Comparison of ENCODE assay signal across 8 mouse cellular contexts in the genomic region with DNA sequence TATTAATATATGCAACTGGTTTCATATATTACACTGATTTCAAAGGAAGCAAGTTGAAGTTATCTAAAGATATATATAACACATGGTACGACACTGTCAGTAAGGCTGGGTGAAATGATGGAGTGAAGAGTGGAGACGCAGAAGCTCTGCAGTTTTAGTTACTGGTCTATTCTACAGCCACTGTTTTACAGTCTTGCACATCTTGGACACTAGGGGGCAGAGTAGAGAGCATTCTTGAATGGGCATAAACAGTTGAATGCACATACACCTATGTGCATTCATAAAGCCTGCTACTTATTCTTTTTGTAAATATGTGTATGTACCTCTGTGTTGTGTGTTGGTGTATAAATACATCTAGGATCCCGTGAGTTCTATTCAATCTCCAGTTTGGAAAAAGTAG.
DNase-seq lines count a peak whose midpoint lies in the region; ATAC-seq and TF ChIP-seq lines count a peak whose summit lies in the region.

No protein-coding gene starts in this region.

- no peak overlapping the region for H3K9ac ChIP-seq in liver, adult 2 months (ENCODE audit: low read depth, low read length)
- no peak overlapping the region for H3K9ac ChIP-seq in liver, embryonic 12.5 days

- no peak overlapping the region for H3K27ac ChIP-seq in liver, adult 2 months (replicated peaks; ENCODE audit: insufficient read depth, low read depth, low read length)
- H3K27ac ChIP-seq in liver, embryonic 12.5 days: no peak overlapping the region

- H3K79me2 ChIP-seq in liver, adult 2 months (ENCODE audit: control insufficient read depth, insufficient read depth, low read length): no peaks in the 10 kb centered on the region

- H3K4me3 ChIP-seq in liver, adult 2 months (ENCODE audit: insufficient read depth, low read depth, low read length): no peak overlapping the region
- H3K4me3 ChIP-seq in liver, embryonic 12.5 days: no peak overlapping the region

- ATAC-seq in liver, embryonic 12.5 days: no peak
- peak; percentile 73 for ATAC-seq in megakaryocyte-erythroid progenitor cell, adult 5-6 weeks (replicated peaks; ENCODE audit: low FRiP score, low TSS enrichment, poor library complexity, severe bottlenecking)

- no peaks in the 10 kb centered on the region for H3K4me1 ChIP-seq in liver, adult 2 months (ENCODE audit: control insufficient read depth, insufficient read depth, low read length)
- H3K4me1 ChIP-seq in liver, embryonic 12.5 days: no peaks in the 10 kb centered on the region

- H3K36me3 ChIP-seq in liver, adult 2 months (ENCODE audit: control insufficient read depth, insufficient read depth, low read length): no peaks in the 10 kb centered on the region
- no peaks in the 10 kb centered on the region for H3K36me3 ChIP-seq in liver, embryonic 12.5 days

- 84% methylated on average over 3 of the region's 3 CpGs for WGBS in liver, adult 2 months
- 59% methylated on average over 3 of the region's 3 CpGs for WGBS in liver, embryonic 12.5 days (ENCODE audit: insufficient replicate concordance)

- no peaks in the 10 kb centered on the region for H3K27me3 ChIP-seq in liver, adult 2 months (ENCODE audit: control insufficient read depth, insufficient read depth, low read length)
- no peaks in the 10 kb centered on the region for H3K27me3 ChIP-seq in liver, embryonic 12.5 days (replicated peaks)

- peak; percentile 56 to 59 for DNase-seq in cerebellum, postnatal 14 days
- DNase-seq in cerebellum, adult 9-11 months: no peak
- peak; percentile 7 for DNase-seq in liver, adult 2 months (ENCODE audit: extremely low read depth, low read depth, low spot score)
- DNase-seq in adrenal gland, postnatal 36 days: peak; percentile 48 to 68
- DNase-seq in induced T-regulatory cell, adult 2 months (ENCODE audit: low read depth): peak; percentile 36
- no peak for DNase-seq in testis, postnatal 14 days (ENCODE audit: low spot score)

- no peak for TF ChIP-seq POLR2A in liver, adult 2 months (IDR thresholded peaks at IDR 0.05; ENCODE audit: extremely low read depth, insufficient read depth, low read length)

- H3K9me3 ChIP-seq in liver, embryonic 12.5 days (replicated peaks): no peaks in the 10 kb centered on the region

- TF ChIP-seq CTCF in liver, adult 2 months (IDR thresholded peaks at IDR 0.05; ENCODE audit: low read depth, low read length): peak; percentile 43

- H3K4me2 ChIP-seq in liver, embryonic 12.5 days: no peak overlapping the region

Comparison
In these comparisons a context has a peak if more than half of its experiments do, and no peak if none do; other contexts are left out.
1. DNase-seq: peak in cerebellum, postnatal 14 days (2 of 2), liver, adult 2 months (single experiment), adrenal gland, postnatal 36 days (2 of 2) and induced T-regulatory cell, adult 2 months (single experiment); none in cerebellum, adult 9-11 months (single experiment) and testis, postnatal 14 days (single experiment).